Mouse (Mus musculus) hindbrain, embryonic 16.5 days (tissue): ENCODE results near the gene Olfr392. TPM values are rescaled to one million over a fixed set of nuclear protein-coding genes. Genes with fewer than 3 reads are reported as not detected.

ENCODE experiments used
- ATAC-seq: fragments of 200-750 bp; cut with Nextera tagmentation; 2 replicates; pipeline ENCODE4 v1.8.0; 2017; ENCODE audit warnings: moderate TSS enrichment, moderate library complexity
- H3K27ac ChIP-seq: fragments of 300-500 bp; sonication (generic); 2 replicates; pipeline ENCODE4 v1.5.1; 2014; ENCODE audit warnings: low read depth, mild to moderate bottlenecking, control low read depth, low read length, moderate library complexity
- H3K27me3 ChIP-seq: fragments of 300-500 bp; sonication (generic); replicated peaks from 2 replicates; pipeline ENCODE4 v1.6.1; 2014; ENCODE audit warnings: low read length; ENCODE audit not compliant: control insufficient read depth, insufficient read depth
- H3K36me3 ChIP-seq: fragments of 300-500 bp; sonication (generic); 2 replicates; pipeline ENCODE4 v1.6.1; 2014; ENCODE audit warnings: mild to moderate bottlenecking, low read length, moderate library complexity, mixed read lengths; ENCODE audit not compliant: control insufficient read depth, insufficient read depth
- H3K4me1 ChIP-seq: fragments of 300-500 bp; sonication (generic); 2 replicates; pipeline ENCODE4 v1.6.1; 2014; ENCODE audit warnings: low read depth, low read length; ENCODE audit not compliant: control insufficient read depth, insufficient read depth
- H3K4me2 ChIP-seq: fragments of 300-500 bp; sonication (generic); 2 replicates; pipeline ENCODE4 v1.6.1; 2014; ENCODE audit warnings: mild to moderate bottlenecking, low read length, control low read depth, moderate library complexity
- H3K4me3 ChIP-seq: fragments of 300-500 bp; sonication (generic); 2 replicates; pipeline ENCODE4 v1.5.1; 2014; ENCODE audit warnings: mild to moderate bottlenecking, low read length, control low read depth, moderate library complexity
- H3K9ac ChIP-seq: fragments of 300-500 bp; sonication (generic); 2 replicates; pipeline ENCODE4 v1.6.1; 2014; ENCODE audit warnings: low read depth, mild to moderate bottlenecking, control low read depth, low read length, moderate library complexity
- H3K9me3 ChIP-seq: fragments of 300-500 bp; sonication (generic); 2 replicates; pipeline ENCODE4 v1.6.1; 2014; ENCODE audit warnings: mild to moderate bottlenecking, low read length, moderate library complexity; ENCODE audit not compliant: control insufficient read depth
- WGBS: fragments of 180-500 bp; shearing (Covaris S2); extraction: QIAGEN DNeasy Blood & Tissue Kit; methylation state at CpG from one replicate; pipeline ENCODE4 v1.1.7; 2014; 5-methylcytosine and 5-hydroxymethylcytosine counted together
- polyA plus RNA-seq: library from polyadenylated mRNA; unstranded; fragments of >200 nt; fragmentation: Nextera tagmentation; extraction: Ambion mirVana; gene quantifications from 2 replicates; pipeline ENCODE4 v1.2.1, GENCODE M21; 2015

Gene Olfr392
- not detected in 2 replicates for polyA plus RNA-seq

DNA sequence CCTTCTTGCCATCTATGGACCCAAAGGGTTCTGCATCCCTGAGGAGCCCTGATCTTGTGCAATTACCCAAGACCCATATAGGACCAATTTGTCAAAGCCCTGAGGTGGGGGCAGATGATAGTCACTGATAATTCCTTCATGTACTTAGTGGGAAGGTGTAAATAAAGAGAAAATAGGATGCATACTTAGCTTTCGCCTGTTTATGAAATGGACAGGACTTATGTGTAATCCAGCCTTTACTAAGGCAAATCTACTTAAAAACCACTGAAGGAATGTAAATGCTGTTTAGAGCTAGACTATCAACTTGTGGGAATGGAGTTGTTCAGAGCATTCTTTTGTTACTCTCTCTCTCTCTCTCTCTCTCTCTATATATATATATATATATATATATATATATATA is at the start of gene Olfr392:
Olfr392 (minus strand) TSS at position 101 of the 400 bp plus-strand sequence.
- Histone ChIP-seq H3K4me1 (no peaks in the 10 kb centered on the region), H3K27me3 (no peaks in the 10 kb centered on the region), H3K9ac (no peak within 1 kb of the TSS), H3K36me3 (no peaks in the 10 kb centered on the region), H3K4me2 (no peak within 1 kb of the TSS), H3K4me3 (no peak within 1 kb of the TSS), H3K27ac (no peak within 1 kb of the TSS), H3K9me3 (peaks cover 3% of the 10 kb centered on the region; the same call in 1 of the 2 replicates)
- WGBS: 97% methylated on average over 1 of the region's 1 CpGs
- ATAC-seq: no peak

DNA sequence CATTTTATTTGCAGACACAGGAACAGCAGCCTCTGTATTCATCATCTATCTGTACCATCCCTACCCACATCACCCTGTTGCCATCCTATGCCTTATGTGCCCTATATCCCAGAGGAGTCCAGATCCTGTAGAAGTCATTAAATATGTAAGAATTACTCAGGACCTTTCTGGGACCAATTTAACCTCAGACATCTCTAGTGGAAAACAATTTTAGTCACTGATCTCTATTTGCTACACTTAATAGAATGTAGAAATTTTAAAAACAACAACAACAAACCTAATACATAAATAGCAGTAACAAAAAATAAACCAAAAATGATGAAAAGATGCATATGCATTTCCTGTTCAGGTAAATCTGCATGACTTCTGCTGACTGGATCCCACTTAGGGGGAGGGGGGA is 34.5 kb upstream of the Olfr392 start, which contains the start of gene Olfr393:
Olfr393 (minus strand) TSS at position 101 of the 400 bp plus-strand sequence.
- H3K4me3 ChIP-seq: no peak within 1 kb of the TSS
- no peaks in the 10 kb centered on the region for H3K36me3 ChIP-seq
- no peak for ATAC-seq
- H3K27me3 ChIP-seq: no peaks in the 10 kb centered on the region
- 0 out of 2 replicates have a peak, but pooled peaks cover 3% of the 10 kb centered on the region for H3K9me3 ChIP-seq
- H3K4me1 ChIP-seq: no peaks in the 10 kb centered on the region
- H3K9ac ChIP-seq: no peak within 1 kb of the TSS
- no peak within 1 kb of the TSS for H3K27ac ChIP-seq
- no peak within 1 kb of the TSS for H3K4me2 ChIP-seq

DNA sequence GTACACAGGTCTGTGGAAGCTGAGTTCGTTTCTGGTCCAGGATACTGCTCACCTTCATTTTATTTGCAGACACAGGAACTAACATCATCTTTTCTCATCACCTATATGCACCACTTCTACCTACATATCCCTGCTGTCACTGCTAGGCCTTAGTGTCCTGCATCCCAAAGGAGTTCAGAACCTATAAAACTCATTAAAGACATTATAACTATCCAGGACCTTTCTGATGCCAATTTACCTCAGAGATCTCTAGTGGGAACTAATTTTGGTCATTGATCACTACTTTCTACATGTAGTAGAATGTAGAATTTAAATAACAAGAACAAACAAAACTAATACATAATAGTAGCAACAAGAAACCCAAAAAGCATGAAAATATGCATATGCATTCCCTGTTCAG is 13.9 kb downstream of the Olfr392 start, which contains the start of gene Olfr391-ps:
Olfr391-ps (minus strand) TSS at position 101 of the 400 bp plus-strand sequence.
- ATAC-seq: no peak
- no peaks in the 10 kb centered on the region for H3K27me3 ChIP-seq
- WGBS: 32% methylated on average over 1 of the region's 1 CpGs

DNA sequence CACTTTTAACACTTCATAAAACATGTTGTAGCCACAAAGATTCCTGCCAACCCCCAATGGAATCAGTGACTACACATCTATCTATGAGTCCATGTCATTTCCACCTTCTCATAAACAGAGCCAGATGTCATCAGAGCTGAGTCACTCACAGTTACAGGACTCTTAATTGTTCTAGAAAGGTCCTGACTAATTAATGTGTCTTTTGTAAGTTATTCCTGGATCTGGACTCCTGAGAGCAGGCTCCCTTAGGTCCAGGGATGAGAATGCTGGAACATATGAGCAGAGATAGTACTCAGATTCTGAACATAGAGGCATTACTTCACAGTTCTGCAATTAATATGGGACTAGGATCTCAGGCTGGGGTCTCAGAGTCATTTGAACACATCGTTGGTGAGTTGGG is 34.2 kb downstream of the Olfr392 start, which contains the start of gene Olfr390:
Olfr390 (plus strand) TSS at position 301 of the 400 bp plus-strand sequence.
- H3K4me1 ChIP-seq: no peaks in the 10 kb centered on the region
- H3K27me3 ChIP-seq: no peaks in the 10 kb centered on the region
- H3K4me3 ChIP-seq: no peak within 1 kb of the TSS
- WGBS: 73% methylated on average over 1 of the region's 1 CpGs
- H3K9me3 ChIP-seq: no peaks in the 10 kb centered on the region; the same call in 1 of the 2 replicates
- H3K4me2 ChIP-seq: no peak within 1 kb of the TSS
- ATAC-seq: no peak
- H3K36me3 ChIP-seq: no peaks in the 10 kb centered on the region
- H3K27ac ChIP-seq: no peak within 1 kb of the TSS
- H3K9ac ChIP-seq: no peak within 1 kb of the TSS

More for the DNA sequence above, 13.9 kb downstream of the Olfr392 start, which contains the start of gene Olfr391-ps:
- H3K36me3 ChIP-seq: no peaks in the 10 kb centered on the region
- H3K4me3 ChIP-seq: no peak within 1 kb of the TSS
- no peak within 1 kb of the TSS for H3K4me2 ChIP-seq
- H3K9ac ChIP-seq: no peak within 1 kb of the TSS
- H3K27ac ChIP-seq: no peak within 1 kb of the TSS
- peaks cover 4% of the 10 kb centered on the region; the same call in 1 of the 2 replicates for H3K9me3 ChIP-seq
- no peaks in the 10 kb centered on the region for H3K4me1 ChIP-seq

DNA sequence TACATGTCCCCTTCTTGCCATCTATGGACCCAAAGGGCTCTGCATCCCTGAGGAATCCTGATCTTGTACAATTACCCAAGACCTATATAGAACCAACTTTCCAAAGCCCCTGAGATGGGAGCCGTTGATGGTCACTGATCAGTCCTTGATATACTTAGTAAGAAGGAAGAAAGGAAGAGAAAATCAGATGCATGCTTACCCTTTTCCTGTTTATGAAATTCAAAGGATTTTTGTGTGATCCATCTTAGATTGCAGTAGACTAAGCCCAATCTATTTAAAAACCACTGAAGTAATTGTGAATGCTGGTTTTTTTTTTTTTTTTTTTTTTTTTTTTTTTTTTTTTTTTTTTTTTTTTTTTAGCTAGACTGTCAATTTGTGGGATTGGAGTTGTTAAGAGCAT is 36.2 kb downstream of the Olfr392 start, which contains the start of gene Olfr389:
Olfr389 (minus strand) TSS at position 101 of the 400 bp plus-strand sequence.
- H3K4me3 ChIP-seq: no peak within 1 kb of the TSS
- no peaks in the 10 kb centered on the region for H3K9me3 ChIP-seq
- no peaks in the 10 kb centered on the region for H3K4me1 ChIP-seq
- no peak for ATAC-seq
- no peaks in the 10 kb centered on the region for H3K36me3 ChIP-seq
- H3K4me2 ChIP-seq: no peak within 1 kb of the TSS
- H3K9ac ChIP-seq: no peak within 1 kb of the TSS
- 93% methylated on average over 1 of the region's 1 CpGs for WGBS
- no peak within 1 kb of the TSS for H3K27ac ChIP-seq
- no peaks in the 10 kb centered on the region for H3K27me3 ChIP-seq

Other genes with a start within 250 kb of the Olfr392 start
- not detected in 2 replicates for gene Olfr385, start 224.0 kb downstream of the Olfr392 start, polyA plus RNA-seq
- not detected in 2 replicates for gene Olfr384, start 218.5 kb downstream of the Olfr392 start, polyA plus RNA-seq
- not detected in 2 replicates for gene Zfp735, start 128.3 kb downstream of the Olfr392 start, polyA plus RNA-seq
- gene Olfr389, start 36.3 kb downstream of the Olfr392 start, polyA plus RNA-seq: not detected in 2 replicates
- gene Olfr390, start 34.1 kb downstream of the Olfr392 start, polyA plus RNA-seq: not detected in 2 replicates
- gene Olfr391-ps, start 14.0 kb downstream of the Olfr392 start, polyA plus RNA-seq: not detected in 2 replicates
- not detected in 2 replicates for gene Olfr393, start 34.4 kb upstream of the Olfr392 start, polyA plus RNA-seq
- gene Olfr394, start 73.7 kb upstream of the Olfr392 start, polyA plus RNA-seq: not detected in 2 replicates
- gene Olfr395, start 92.2 kb upstream of the Olfr392 start, polyA plus RNA-seq: not detected in 2 replicates
- gene Olfr23, start 119.6 kb upstream of the Olfr392 start, polyA plus RNA-seq: not detected in 2 replicates
- not detected in 2 replicates for gene Olfr397, start 143.8 kb upstream of the Olfr392 start, polyA plus RNA-seq
- not detected in 2 replicates for gene Olfr398, start 173.4 kb upstream of the Olfr392 start, polyA plus RNA-seq
- gene Olfr139, start 239.5 kb upstream of the Olfr392 start, polyA plus RNA-seq: not detected in 2 replicates
- not detected in 2 replicates for gene Olfr399, start 239.6 kb upstream of the Olfr392 start, polyA plus RNA-seq